Mouse (Mus musculus) intestine, postnatal 0 days (tissue): ENCODE measurements around the gene Ston1. TPM values are rescaled to one million over a fixed set of nuclear protein-coding genes. Genes with fewer than 3 reads are reported as not detected.

ENCODE experiments used
- ATAC-seq: fragments of 200-750 bp; cut with Nextera tagmentation; 2 replicates; pipeline ENCODE4 v1.8.0; 2017; ENCODE audit warnings: mild to moderate bottlenecking, moderate TSS enrichment, moderate library complexity
- H3K27ac ChIP-seq: fragments of 300-500 bp; sonication (generic); 2 replicates; pipeline ENCODE4 v1.5.1; 2014; ENCODE audit warnings: mild to moderate bottlenecking, low read depth, low read length, moderate library complexity
- H3K27me3 ChIP-seq: fragments of 300-500 bp; sonication (generic); replicated peaks from 2 replicates; pipeline ENCODE4 v1.6.1; 2014; ENCODE audit warnings: low read length, mixed read lengths; ENCODE audit not compliant: control insufficient read depth, insufficient read depth
- H3K36me3 ChIP-seq: fragments of 300-500 bp; sonication (generic); 2 replicates; pipeline ENCODE4 v1.6.1; 2014; ENCODE audit warnings: mild to moderate bottlenecking, moderate library complexity; ENCODE audit not compliant: control insufficient read depth, insufficient read depth
- H3K4me1 ChIP-seq: fragments of 300-500 bp; sonication (generic); replicated peaks from 2 replicates; pipeline ENCODE4 v1.6.1; 2014; ENCODE audit warnings: antibody characterized with exemption, low read length, mixed read lengths; ENCODE audit not compliant: control insufficient read depth, insufficient read depth
- H3K4me2 ChIP-seq: fragments of 300-500 bp; sonication (generic); replicated peaks from 2 replicates; pipeline ENCODE4 v1.6.1; 2014; ENCODE audit warnings: low read depth, mild to moderate bottlenecking, moderate library complexity
- H3K4me3 ChIP-seq: fragments of 300-500 bp; sonication (generic); 2 replicates; pipeline ENCODE4 v1.5.1; 2014; ENCODE audit warnings: low read depth, low read length
- H3K9ac ChIP-seq: fragments of 300-500 bp; sonication (generic); 2 replicates; pipeline ENCODE4 v1.6.1; 2014; ENCODE audit warnings: mild to moderate bottlenecking, low read depth, low read length
- H3K9me3 ChIP-seq: fragments of 300-500 bp; sonication (generic); 2 replicates; pipeline ENCODE4 v1.6.1; 2016; ENCODE audit warnings: mixed run types; ENCODE audit not compliant: control insufficient read depth
- CTCF ChIP-seq: sonication (generic); IDR thresholded peaks from 2 replicates; pipeline ENCODE4 v1.5.1; 2016; ENCODE audit warnings: low read depth, mild to moderate bottlenecking, control low read depth, antibody characterized with exemption, moderate library complexity
- WGBS: fragments of 180-500 bp; shearing (Covaris S2); extraction: QIAGEN DNeasy Blood & Tissue Kit; methylation state at CpG from one replicate; pipeline ENCODE4 v1.1.7; 2014; 5-methylcytosine and 5-hydroxymethylcytosine counted together
- polyA plus RNA-seq: library from polyadenylated mRNA; unstranded; fragments of >200 nt; fragmentation: Nextera tagmentation; extraction: Ambion mirVana; gene quantifications from 2 replicates; pipeline ENCODE4 v1.2.1, GENCODE M21; 2015

Gene Ston1
- polyA plus RNA-seq, 1 experiment from 2014 or later = 3.7 TPM

GRCm38 (mm10) chr17:88666076-88666475, 68.6 kb downstream of the Ston1 start:
- Histone ChIP-seq H3K4me2 (no peak overlapping the region), H3K27me3 (no peaks in the 10 kb centered on the region), H3K36me3 (no peaks in the 10 kb centered on the region), H3K27ac (no peak overlapping the region), H3K9me3 (no peaks in the 10 kb centered on the region), H3K4me3 (no peak overlapping the region), H3K4me1 (0 out of 2 replicates have a peak, but pooled peaks cover 4% of the 10 kb centered on the region), H3K9ac (no peak overlapping the region)
- no peak for ATAC-seq
- no peak for TF ChIP-seq CTCF
- 73% methylated on average over 2 of the region's 2 CpGs for WGBS

- Histone ChIP-seq H3K36me3 (no peaks in the 10 kb centered on the region), H3K27me3 (no peaks in the 10 kb centered on the region), H3K4me1 (0 out of 2 replicates have a peak, but pooled peaks cover 4% of the 10 kb centered on the region), H3K27ac (no peak within 1 kb of the TSS), H3K4me3 (no peak within 1 kb of the TSS), H3K9ac (no peak within 1 kb of the TSS), H3K9me3 (no peaks in the 10 kb centered on the region), H3K4me2 (peak within 1 kb of the TSS; percentile 46)
- peak; percentile 24; the same call in 1 of the 2 replicates for TF ChIP-seq CTCF
- WGBS = 24% methylated on average over 21 of the region's 21 CpGs
- no peak for ATAC-seq
Measured at GRCm38 (mm10) chr17:88668452-88668851, 71.0 kb downstream of the Ston1 start, which contains the start of gene Gtf2a1l. Gene Gtf2a1l, plus strand, starts transcription at chr17:88668660.

- H3K27ac ChIP-seq = no peak overlapping the region
- no peak overlapping the region for H3K4me2 ChIP-seq
- H3K27me3 ChIP-seq = no peaks in the 10 kb centered on the region
- no peak overlapping the region for H3K4me3 ChIP-seq
- H3K36me3 ChIP-seq = no peaks in the 10 kb centered on the region
- WGBS = 80% methylated on average over 2 of the region's 2 CpGs
- TF ChIP-seq CTCF = no peak
- ATAC-seq = no peak
- no peaks in the 10 kb centered on the region for H3K9me3 ChIP-seq
- no peak overlapping the region for H3K9ac ChIP-seq
- 0 out of 2 replicates have a peak, but pooled peaks cover 4% of the 10 kb centered on the region for H3K4me1 ChIP-seq
Measured at GRCm38 (mm10) chr17:88669921-88670320, 72.4 kb downstream of the Ston1 start.

- no peak overlapping the region for H3K27ac ChIP-seq
- H3K27me3 ChIP-seq = no peaks in the 10 kb centered on the region
- H3K4me1 ChIP-seq = 0 out of 2 replicates have a peak, but pooled peaks cover 4% of the 10 kb centered on the region
- H3K36me3 ChIP-seq = no peaks in the 10 kb centered on the region
- H3K9ac ChIP-seq = no peak overlapping the region
- no peak for ATAC-seq
- WGBS = 50% methylated on average over 4 of the region's 4 CpGs
- no peaks in the 10 kb centered on the region for H3K9me3 ChIP-seq
- no peak overlapping the region for H3K4me2 ChIP-seq
- no peak for TF ChIP-seq CTCF
- no peak overlapping the region for H3K4me3 ChIP-seq
Measured at GRCm38 (mm10) chr17:88670800-88671199, 73.3 kb downstream of the Ston1 start.

- no peak overlapping the region for H3K4me2 ChIP-seq
- no peaks in the 10 kb centered on the region for H3K27me3 ChIP-seq
- no peaks in the 10 kb centered on the region for H3K9me3 ChIP-seq
- H3K4me3 ChIP-seq = no peak overlapping the region
- H3K36me3 ChIP-seq = no peaks in the 10 kb centered on the region
- ATAC-seq = no peak
- H3K27ac ChIP-seq = no peak overlapping the region
- no peaks in the 10 kb centered on the region for H3K4me1 ChIP-seq
- H3K9ac ChIP-seq = no peak overlapping the region
- TF ChIP-seq CTCF = no peak
- 91% methylated on average over 23 of the region's 23 CpGs for WGBS
Measured at GRCm38 (mm10) chr17:88675310-88676309, 78.1 kb downstream of the Ston1 start.

GRCm38 (mm10) chr17:88688226-88688625, 90.7 kb downstream of the Ston1 start:
- Histone ChIP-seq H3K36me3 (no peaks in the 10 kb centered on the region), H3K4me2 (no peak overlapping the region), H3K9ac (no peak overlapping the region), H3K27me3 (no peaks in the 10 kb centered on the region), H3K4me1 (no peaks in the 10 kb centered on the region), H3K4me3 (no peak overlapping the region), H3K9me3 (no peaks in the 10 kb centered on the region), H3K27ac (no peak overlapping the region)
- WGBS = 71% methylated on average over 11 of the region's 11 CpGs
- no peak for ATAC-seq
- TF ChIP-seq CTCF = no peak
